Mouse (Mus musculus) C2C12 (cell line): Measurements from ENCODE around the gene Nectin2. TPM values are rescaled to one million over a fixed set of nuclear protein-coding genes. Genes with fewer than 3 reads are reported as not detected.

Experiments used
- H3K27me3 ChIP-seq: one replicate; pipeline ENCODE4 v1.6.1; 2011; ENCODE audit not compliant: control insufficient read depth, insufficient read depth, insufficient read length
- H3K36me3 ChIP-seq: one replicate; pipeline ENCODE4 v1.6.1; 2011; ENCODE audit not compliant: control insufficient read depth, insufficient read depth
- H3K4me3 ChIP-seq: one replicate; pipeline ENCODE4 v1.5.1; 2011; ENCODE audit warnings: mild to moderate bottlenecking, control low read depth; ENCODE audit not compliant: poor library complexity, insufficient read depth, severe bottlenecking
- H3K79me2 ChIP-seq: one replicate; pipeline ENCODE4 v1.6.1; 2011; ENCODE audit not compliant: control insufficient read depth, insufficient read depth
- H3K79me3 ChIP-seq: one replicate; pipeline ENCODE4 v1.6.1; 2011; ENCODE audit warnings: low read depth, control low read depth
- H3ac ChIP-seq: one replicate; pipeline ENCODE3; 2011; ENCODE audit warnings: low read depth; ENCODE audit not compliant: control insufficient read depth, insufficient read length
- CEBPB ChIP-seq: IDR thresholded peaks from one replicate; pipeline ENCODE4 v1.6.1; 2011; ENCODE audit warnings: low read depth, mild to moderate bottlenecking, control low read depth, moderate library complexity
- CTCF ChIP-seq: IDR thresholded peaks from one replicate; pipeline ENCODE4 v1.5.1; 2011; ENCODE audit not compliant: control insufficient read depth, insufficient read depth, insufficient read length
- FOSL1 ChIP-seq: IDR thresholded peaks from one replicate; pipeline ENCODE4 v1.8.0; 2011; ENCODE audit warnings: mild to moderate bottlenecking, low read length; ENCODE audit not compliant: poor library complexity, insufficient read depth, severe bottlenecking
- MAX ChIP-seq: IDR thresholded peaks from one replicate; pipeline ENCODE4 v1.6.1; 2011; ENCODE audit warnings: mild to moderate bottlenecking, control low read depth
- MYOD1 ChIP-seq: IDR thresholded peaks from one replicate; pipeline ENCODE4 v1.6.1; 2011; ENCODE audit warnings: low read depth; ENCODE audit not compliant: control insufficient read depth, insufficient read length
- MYOG ChIP-seq: IDR thresholded peaks from one replicate; pipeline ENCODE4 v1.6.1; 2011; ENCODE audit not compliant: control insufficient read depth, insufficient read length; ENCODE audit errors: extremely low read depth
- USF1 ChIP-seq: IDR thresholded peaks from one replicate; pipeline ENCODE4 v1.6.1; 2011; ENCODE audit warnings: low read depth, mild to moderate bottlenecking, control low read depth, moderate library complexity
- polyA plus RNA-seq: library from polyadenylated mRNA; unstranded; fragments of >200 nt; fragmentation: generic; extraction: Trizol; gene quantifications from one replicate; pipeline ENCODE4 v1.2.1, GENCODE M21; 2012; ENCODE audit warnings: missing spikeins

Gene Nectin2
- polyA plus RNA-seq, 1 experiment: 26.7 TPM

GRCm38 (mm10) chr7:19747420-19748218, 2.7 kb downstream of the Nectin2 start:
- Histone ChIP-seq H3K79me3 (no peaks in the 10 kb centered on the region), H3K79me2 (no peaks in the 10 kb centered on the region), H3K4me3 (no peak overlapping the region), H3ac (no peak overlapping the region), H3K27me3 (no peaks in the 10 kb centered on the region), H3K36me3 (no peaks in the 10 kb centered on the region)
- no peak for TF ChIP-seq MAX
- TF ChIP-seq FOSL1: no peak
- TF ChIP-seq CTCF: no peak
- no peak for TF ChIP-seq MYOG

- H3K4me3 ChIP-seq: no peak overlapping the region
- no peaks in the 10 kb centered on the region for H3K79me2 ChIP-seq
- H3K36me3 ChIP-seq: no peaks in the 10 kb centered on the region
- no peaks in the 10 kb centered on the region for H3K79me3 ChIP-seq
- TF ChIP-seq MAX: no peak
- no peaks in the 10 kb centered on the region for H3K27me3 ChIP-seq
- H3ac ChIP-seq: no peak overlapping the region
Observed at GRCm38 (mm10) chr7:19746426-19747201, 3.7 kb downstream of the Nectin2 start.

GRCm38 (mm10) chr7:19745971-19746370, 4.3 kb downstream of the Nectin2 start:
- Histone ChIP-seq H3K4me3 (no peak overlapping the region), H3K27me3 (no peaks in the 10 kb centered on the region), H3K79me3 (no peaks in the 10 kb centered on the region), H3K36me3 (no peaks in the 10 kb centered on the region), H3K79me2 (no peaks in the 10 kb centered on the region), H3ac (no peak overlapping the region)
- TF ChIP-seq CEBPB: no peak

GRCm38 (mm10) chr7:19744590-19745385, 5.5 kb downstream of the Nectin2 start:
- H3K4me3 ChIP-seq: no peak overlapping the region
- H3K36me3 ChIP-seq: no peaks in the 10 kb centered on the region
- H3ac ChIP-seq: no peak overlapping the region
- no peaks in the 10 kb centered on the region for H3K79me3 ChIP-seq
- H3K79me2 ChIP-seq: no peaks in the 10 kb centered on the region
- TF ChIP-seq MYOG (no peak), MAX (no peak), USF1 (no peak), FOSL1 (no peak), MYOD1 (no peak), CTCF (no peak), CEBPB (no peak)
- no peaks in the 10 kb centered on the region for H3K27me3 ChIP-seq

- Histone ChIP-seq H3ac (no peak overlapping the region), H3K79me2 (no peaks in the 10 kb centered on the region), H3K79me3 (no peaks in the 10 kb centered on the region), H3K4me3 (no peak overlapping the region), H3K27me3 (no peaks in the 10 kb centered on the region), H3K36me3 (no peaks in the 10 kb centered on the region)
- TF ChIP-seq USF1 (no peak), MYOG (no peak), MYOD1 (no peak), MAX (no peak), CTCF (no peak), CEBPB (no peak), FOSL1 (no peak)
Observed at GRCm38 (mm10) chr7:19743791-19744190, 6.5 kb downstream of the Nectin2 start.

- H3K27me3 ChIP-seq: no peaks in the 10 kb centered on the region
- no peak overlapping the region for H3ac ChIP-seq
- no peaks in the 10 kb centered on the region for H3K36me3 ChIP-seq
- no peaks in the 10 kb centered on the region for H3K79me3 ChIP-seq
- TF ChIP-seq FOSL1 (no peak), USF1 (no peak), MYOG (no peak), MYOD1 (no peak), CTCF (no peak), MAX (no peak), CEBPB (no peak)
- H3K79me2 ChIP-seq: no peaks in the 10 kb centered on the region
- no peak overlapping the region for H3K4me3 ChIP-seq
Observed at GRCm38 (mm10) chr7:19742468-19742867, 7.8 kb downstream of the Nectin2 start.
